9 mouse cellular contexts compared by ENCODE assay signal in genomic region chr5:123258990-123259389, GRCm38 (mm10). TPM values are rescaled to one million over a fixed set of nuclear protein-coding genes. Genes with fewer than 3 reads are reported as not detected.
DNase-seq lines count a peak whose midpoint lies in the region; ATAC-seq and TF ChIP-seq lines count a peak whose summit lies in the region.
"Had no signal": no experiment of that assay in that cellular context is flagged by ENCODE, and none has a peak within 500 bp of the region (broad histone marks: within the 10 kb centered on the region; RNA-seq: fewer than 3 reads in every experiment).

No protein-coding gene starts in this region.

- no peak overlapping the region for H3K4me3 ChIP-seq in kidney, embryonic 14.5 days (ENCODE audit: low read length)
- H3K4me3 ChIP-seq in ES-E14 (ENCODE audit: insufficient read depth in 1 of 2, low read depth in 1 of 2, low read length in 2 of 2, poor library complexity in 1 of 2, severe bottlenecking in 1 of 2), result no peak overlapping the region
- no peak overlapping the region for H3K4me3 ChIP-seq in embryonic facial prominence, embryonic 10.5 days
- no peak overlapping the region for H3K4me3 ChIP-seq in liver, embryonic 11.5 days (ENCODE audit: low read depth, low read length)
- no peak overlapping the region for H3K4me3 ChIP-seq in small intestine, adult 2 months (ENCODE audit: low read depth, low read length)
- H3K4me3 ChIP-seq: megakaryocyte, embryonic 14.5 days had no signal

- ATAC-seq in kidney, embryonic 14.5 days (ENCODE audit: low FRiP score, low TSS enrichment), result no peak
- ATAC-seq in liver, embryonic 11.5 days (replicated peaks; ENCODE audit: low FRiP score), result no peak

- TF ChIP-seq CTCF in small intestine, adult 2 months (IDR thresholded peaks at IDR 0.05; ENCODE audit: extremely low read depth, insufficient read length, insufficient replicate concordance, low read depth, low read length), result peak; percentile 69; the same call in 1 of the 2 replicates

- TF ChIP-seq POLR2A in small intestine, adult 2 months (IDR thresholded peaks at IDR 0.05; ENCODE audit: low read depth, low read length), result no peak

- no peaks in the 10 kb centered on the region for H3K36me3 ChIP-seq in kidney, embryonic 14.5 days (ENCODE audit: control insufficient read depth, insufficient read depth, low read length)
- no peaks in the 10 kb centered on the region for H3K36me3 ChIP-seq in ES-E14 (ENCODE audit: control insufficient read depth, insufficient read depth, low read length, poor library complexity, severe bottlenecking)
- no peaks in the 10 kb centered on the region for H3K36me3 ChIP-seq in embryonic facial prominence, embryonic 10.5 days (replicated peaks)
- no peaks in the 10 kb centered on the region for H3K36me3 ChIP-seq in liver, embryonic 11.5 days (ENCODE audit: control insufficient read depth, insufficient read depth, low read length)
- H3K36me3 ChIP-seq in small intestine, adult 2 months (ENCODE audit: control insufficient read depth, insufficient read depth, low read length), result no peaks in the 10 kb centered on the region

- DNase-seq in kidney, adult 18-20 months, result peak; percentile 83
- peak; percentile 60 for DNase-seq in ES-E14 (ENCODE audit: low read depth, low spot score)
- peak; percentile 57 to 74 for DNase-seq in adrenal gland, postnatal 36 days
- DNase-seq in embryonic facial prominence, embryonic 10.5 days (ENCODE audit: low spot score), result peak; percentile 65
- peak; percentile 45 for DNase-seq in liver, embryonic 11.5 days (ENCODE audit: low spot score)
- DNase-seq in yolk sac, embryonic 10.5 days (ENCODE audit: low spot score), result no peak

- no peak overlapping the region for H3K4me2 ChIP-seq in kidney, embryonic 14.5 days (replicated peaks; ENCODE audit: low read depth, low read length)
- no peak overlapping the region for H3K4me2 ChIP-seq in liver, embryonic 11.5 days

- H3K27ac ChIP-seq in kidney, embryonic 14.5 days (ENCODE audit: low read depth, low read length), result no peak overlapping the region
- no peak overlapping the region for H3K27ac ChIP-seq in ES-E14 (ENCODE audit: insufficient read depth, low read depth, low read length, poor library complexity, severe bottlenecking)
- H3K27ac ChIP-seq in embryonic facial prominence, embryonic 10.5 days (replicated peaks), result no peak overlapping the region
- H3K27ac ChIP-seq in liver, embryonic 11.5 days (ENCODE audit: low read depth, low read length), result no peak overlapping the region
- no peak overlapping the region for H3K27ac ChIP-seq in small intestine, adult 2 months (ENCODE audit: insufficient read depth, low read depth, low read length)

- no peaks in the 10 kb centered on the region for H3K27me3 ChIP-seq in kidney, embryonic 14.5 days (ENCODE audit: control insufficient read depth, insufficient read depth, low read length)
- H3K27me3 ChIP-seq in embryonic facial prominence, embryonic 10.5 days (replicated peaks; ENCODE audit: low read depth, poor library complexity, severe bottlenecking), result peaks cover 8% of the 10 kb centered on the region
- no peaks in the 10 kb centered on the region; the same call in 1 of the 2 replicates for H3K27me3 ChIP-seq in liver, embryonic 11.5 days (replicated peaks; ENCODE audit: control insufficient read depth, insufficient read depth, low read length)
- no peaks in the 10 kb centered on the region for H3K27me3 ChIP-seq in small intestine, adult 2 months (ENCODE audit: control insufficient read depth, insufficient read depth, low read length)

- H3K9ac ChIP-seq in kidney, embryonic 14.5 days (ENCODE audit: low read depth, low read length), result no peak overlapping the region
- H3K9ac ChIP-seq in ES-E14 (ENCODE audit: insufficient read depth, low read depth, low read length, poor library complexity, severe bottlenecking), result no peak overlapping the region
- H3K9ac ChIP-seq in liver, embryonic 11.5 days (ENCODE audit: low read depth, low read length), result no peak overlapping the region

- WGBS in kidney, embryonic 14.5 days, result 59% methylated on average over 5 of the region's 5 CpGs
- 54% methylated on average over 5 of the region's 5 CpGs for WGBS in embryonic facial prominence, embryonic 10.5 days
- WGBS in liver, embryonic 11.5 days, result 51% methylated on average over 5 of the region's 5 CpGs
- 42% methylated on average over 5 of the region's 5 CpGs for WGBS in small intestine, adult 2 months

- in situ Hi-C loops in ES-E14 (cut with MboI; ENCODE audit: low sequenced_read_pairs in 2 of 2, unreplicated experiment in 2 of 2), result no loop called here

- H3K9me3 ChIP-seq in kidney, embryonic 14.5 days (ENCODE audit: control insufficient read depth, low read length), result no peaks in the 10 kb centered on the region
- no peaks in the 10 kb centered on the region for H3K9me3 ChIP-seq in ES-E14 (ENCODE audit: control insufficient read depth, insufficient read depth, low read depth, low read length)
- H3K9me3 ChIP-seq in embryonic facial prominence, embryonic 10.5 days, result no peaks in the 10 kb centered on the region
- no peaks in the 10 kb centered on the region for H3K9me3 ChIP-seq in liver, embryonic 11.5 days (ENCODE audit: control insufficient read depth, low read length)
- H3K9me3 ChIP-seq: megakaryocyte, embryonic 14.5 days had no signal

- no peaks in the 10 kb centered on the region for H3K4me1 ChIP-seq in kidney, embryonic 14.5 days (ENCODE audit: control insufficient read depth, insufficient read depth, low read length)
- H3K4me1 ChIP-seq in ES-E14 (ENCODE audit: control insufficient read depth in 2 of 2, insufficient read depth in 2 of 2, low read length in 2 of 2, poor library complexity in 1 of 2), result peaks cover 0 to 4% of the 10 kb centered on the region in 2 experiments; a peak in 2 of 4 replicates
- peaks cover 19% of the 10 kb centered on the region for H3K4me1 ChIP-seq in embryonic facial prominence, embryonic 10.5 days
- no peaks in the 10 kb centered on the region for H3K4me1 ChIP-seq in liver, embryonic 11.5 days (replicated peaks; ENCODE audit: control insufficient read depth, insufficient read depth, low read length)
- no peaks in the 10 kb centered on the region for H3K4me1 ChIP-seq in small intestine, adult 2 months (ENCODE audit: control insufficient read depth, insufficient read depth, insufficient read length, low read length)

TF ChIP-seq in ES-E14, 5 proteins besides CTCF, POLR2A, EP300 and RAD21:
- TF ChIP-seq MAFK (IDR thresholded peaks at IDR 0.05; ENCODE audit: insufficient read depth, low read depth, low read length), result no peak
- TF ChIP-seq HCFC1 (IDR thresholded peaks at IDR 0.05; ENCODE audit: borderline replicate concordance, insufficient read depth, low read length), result no peak
- TF ChIP-seq ZC3H11A (IDR thresholded peaks at IDR 0.05; ENCODE audit: borderline replicate concordance, low read depth, low read length), result no peak
- TF ChIP-seq ZNF384 (IDR thresholded peaks at IDR 0.05; ENCODE audit: low read depth, low read length), result no peak
- TF ChIP-seq CHD2 (IDR thresholded peaks at IDR 0.05; ENCODE audit: low read depth, low read length), result no peak
TF ChIP-seq in ES-E14: peak in this region for 0.

RNA-seq across cellular contexts. Expression of gene Wdr66, which starts 7.1 kb away (rescaled TPM):
- polyA plus RNA-seq in kidney, embryonic 14.5 days (2014; fragmentation: Nextera tagmentation; extraction: Ambion mirVana), result 2.2 and 2.7 TPM in 2 replicates
- 0.36 and 0.42 TPM in 2 replicates for total RNA-seq in ES-E14 (2012; rRNA removed)
- 1 to 10 TPM in 1 of 2 experiments, under 1 TPM in 1; 0.89 to 1.5 TPM for total RNA-seq in adrenal gland, postnatal 36 days (2021)
- polyA plus RNA-seq in embryonic facial prominence, embryonic 10.5 days (2016; fragmentation: Nextera tagmentation; extraction: Ambion mirVana), result 4.3 and 4.5 TPM in 2 replicates
- 0.12 and 0.40 TPM in 2 replicates for polyA plus RNA-seq in liver, embryonic 11.5 days (2014; fragmentation: Nextera tagmentation; extraction: Ambion mirVana)
- 0.25 and 0.27 TPM in 2 replicates for polyA plus RNA-seq in small intestine, adult 2 months (2012; rRNA removed)
